Mouse (Mus musculus): ENCODE data around the gene Gm20075.
"Not testable (repeated sequence)": the region's sequence is repeated elsewhere in the genome, so short reads cannot be mapped to it uniquely, and the experiment has no call there.

Gm20075 gene

DNA sequence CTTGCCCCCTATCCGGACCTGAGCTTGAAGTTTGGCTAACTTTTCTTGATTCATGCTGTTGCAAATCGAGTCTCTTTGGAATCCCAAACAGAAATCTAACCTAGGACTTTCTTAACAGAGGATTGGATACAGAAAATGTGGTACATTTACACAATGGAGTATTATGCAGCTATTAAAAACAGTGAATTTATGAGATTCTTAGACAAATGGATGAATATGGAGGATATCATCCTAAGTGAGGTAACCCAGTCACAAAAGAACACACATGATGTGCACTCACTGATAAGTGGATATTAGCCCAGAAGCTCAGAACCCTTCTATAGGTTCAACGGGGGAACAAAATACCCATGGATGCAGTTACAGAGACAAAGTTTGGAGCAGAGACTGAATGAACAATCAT is at the start of gene Gm20075:
Gene Gm20075 (minus strand): TSS at position 101 of the 400 bp plus-strand sequence.
- DNase-seq, result not testable (repeated sequence)

DNA sequence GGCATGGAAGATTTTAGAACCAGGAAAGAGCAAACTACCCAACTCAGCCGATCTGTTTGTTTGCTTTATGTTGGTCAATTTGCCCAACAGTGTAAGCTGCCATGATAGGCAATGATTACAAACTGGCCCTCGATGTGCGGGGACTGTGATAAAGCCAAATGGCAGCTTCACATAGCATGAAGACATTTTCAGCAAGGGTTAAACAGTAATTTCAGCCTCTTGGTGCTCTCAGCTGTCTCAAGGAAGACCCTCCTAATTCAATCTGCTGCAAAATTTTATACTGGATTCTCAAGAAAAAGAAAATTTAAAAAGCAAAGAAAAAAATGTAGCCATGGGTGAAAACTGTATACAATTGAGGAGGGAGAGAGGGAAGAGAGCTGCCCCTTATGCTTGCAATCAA is 47.9 kb upstream of the Gm20075 start:
- no peak for DNase-seq

GRCm38 (mm10) chr13:96126669-96127068 is 45.5 kb upstream of the Gm20075 start:
- DNase-seq, result no peak

- no peak for DNase-seq
Observed at GRCm38 (mm10) chr13:96125011-96125410, 43.8 kb upstream of the Gm20075 start.

GRCm38 (mm10) chr13:96112711-96113110 is 31.5 kb upstream of the Gm20075 start:
- no peak for DNase-seq

- no peak for DNase-seq
Observed at GRCm38 (mm10) chr13:96110767-96111166, 29.6 kb upstream of the Gm20075 start.

- no peak for DNase-seq
Observed at GRCm38 (mm10) chr13:96106367-96106766, 25.2 kb upstream of the Gm20075 start.

GRCm38 (mm10) chr13:96090929-96091328 is 9.8 kb upstream of the Gm20075 start:
- no peak for DNase-seq

- no peak for DNase-seq
Observed at GRCm38 (mm10) chr13:96085581-96086302, 4.6 kb upstream of the Gm20075 start.

DNA sequence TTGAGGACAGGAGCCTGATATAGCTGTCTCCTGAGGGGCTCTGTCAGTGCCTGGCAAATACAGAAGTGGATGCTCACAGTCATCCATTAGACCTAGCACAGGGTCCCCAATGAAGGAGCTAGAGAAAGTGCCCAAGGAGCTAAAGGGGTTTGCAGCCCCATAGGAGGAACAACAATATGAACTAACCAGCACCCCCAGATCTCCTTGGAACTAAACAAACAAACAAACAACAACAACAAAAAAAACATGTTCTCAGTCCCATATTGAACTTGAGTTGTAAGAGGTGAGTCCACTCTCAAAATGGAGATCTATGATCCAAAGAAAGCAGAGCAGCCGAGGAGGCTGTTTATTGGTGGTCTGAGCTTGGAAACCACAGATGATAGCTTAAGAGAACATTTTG is 578 bp upstream of the Gm20075 start, which contains the start of gene Gm17190:
Gene Gm17190 (plus strand): TSS at position 301 of the 400 bp plus-strand sequence.
- not testable (repeated sequence) for DNase-seq

DNA sequence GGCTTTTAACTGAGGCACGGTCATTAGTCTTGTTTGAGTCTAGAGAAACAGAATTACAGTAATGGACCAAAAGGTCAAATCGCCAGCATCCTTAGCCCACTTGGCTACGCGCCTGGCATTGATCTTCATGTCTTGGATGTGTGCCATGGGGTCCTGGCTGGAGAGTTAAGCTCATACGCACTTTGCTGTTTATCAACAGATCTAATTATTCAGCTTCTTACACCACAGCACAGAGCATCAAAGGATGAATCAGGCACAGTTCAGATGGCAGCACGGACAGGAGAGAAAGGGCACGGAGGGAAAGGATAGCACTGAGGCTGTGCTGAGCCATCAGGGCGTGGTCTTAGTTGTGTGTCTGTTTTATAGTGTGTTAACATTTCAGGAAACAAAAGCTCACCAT is 7.6 kb downstream of the Gm20075 start:
- DNase-seq, result no peak

- DNase-seq, result no peak
Observed at GRCm38 (mm10) chr13:96052755-96053154, 28.4 kb downstream of the Gm20075 start.

DNA sequence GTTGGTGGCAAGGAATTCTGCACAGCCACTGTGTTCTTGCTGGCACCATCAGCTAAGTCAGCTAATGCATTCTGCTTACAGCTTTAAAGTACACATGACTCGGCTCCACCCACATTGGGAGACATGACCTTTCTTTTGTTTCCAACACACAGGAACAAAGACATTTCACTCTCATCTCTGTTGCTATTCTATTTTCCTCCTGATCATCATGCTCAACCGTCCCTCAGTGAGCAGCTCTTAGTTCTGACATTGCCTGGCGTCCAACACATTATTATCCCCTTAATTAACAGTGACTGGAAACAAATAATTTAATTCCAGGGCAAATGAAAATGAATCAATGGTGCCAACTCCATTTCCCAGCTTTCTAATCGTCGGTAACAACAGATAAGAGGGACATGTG is 35.8 kb downstream of the Gm20075 start:
- DNase-seq, result no peak

DNA sequence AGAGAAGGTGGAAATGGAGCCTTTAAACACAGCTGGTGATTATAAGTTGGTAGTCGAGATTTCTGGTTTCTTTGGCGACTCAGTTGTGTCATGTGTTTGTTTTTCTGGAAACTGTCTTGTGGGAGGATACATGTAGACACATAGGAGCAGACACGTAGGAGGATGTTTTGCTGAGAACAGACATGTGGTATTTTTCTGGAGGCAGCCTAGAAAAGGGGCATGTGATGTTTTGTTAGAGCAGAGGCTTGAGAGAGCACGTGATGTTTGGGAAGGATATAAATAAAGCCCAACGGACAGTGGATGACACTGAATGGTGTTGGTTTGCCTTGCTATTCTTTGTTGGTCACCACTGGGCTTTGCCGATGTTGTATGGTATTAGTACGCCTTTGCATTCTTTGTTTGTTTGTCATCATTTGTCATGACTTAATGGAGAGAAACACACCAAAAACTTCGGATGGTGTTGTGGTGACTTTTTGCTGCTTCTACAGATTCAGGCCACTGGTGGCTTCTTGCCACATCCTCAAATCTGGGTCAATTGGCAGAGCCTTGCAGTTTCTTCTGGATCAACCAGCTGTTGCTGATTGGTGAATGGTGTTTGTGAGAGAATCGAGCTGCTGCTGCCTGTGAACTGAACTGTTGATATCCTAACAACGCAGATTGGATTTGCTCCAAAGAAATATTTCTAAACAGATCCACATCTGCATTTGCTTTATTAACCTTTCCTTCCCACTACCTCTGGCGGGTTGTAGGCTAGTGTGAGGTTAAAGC is 40.7 kb downstream of the Gm20075 start:
- DNase-seq, result no peak

DNA sequence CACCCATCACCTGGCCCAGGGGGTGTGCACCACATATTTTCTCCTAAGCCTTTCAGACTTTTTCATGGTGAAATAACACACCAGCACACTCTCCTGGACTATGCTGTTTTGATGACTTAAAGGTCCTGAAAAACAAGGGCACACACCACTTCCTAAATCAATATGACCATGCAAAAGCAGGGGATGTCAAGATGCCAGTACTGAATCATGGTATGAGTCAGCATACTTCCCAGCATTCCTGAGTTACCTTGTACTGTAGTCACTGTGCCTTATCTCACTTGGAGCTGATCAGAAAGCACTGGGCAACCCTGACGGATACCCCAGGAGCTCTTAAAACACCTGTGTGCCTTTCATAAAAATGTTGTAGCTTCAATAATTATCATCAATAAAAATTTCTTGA is 41.6 kb downstream of the Gm20075 start:
- no peak for DNase-seq

DNA sequence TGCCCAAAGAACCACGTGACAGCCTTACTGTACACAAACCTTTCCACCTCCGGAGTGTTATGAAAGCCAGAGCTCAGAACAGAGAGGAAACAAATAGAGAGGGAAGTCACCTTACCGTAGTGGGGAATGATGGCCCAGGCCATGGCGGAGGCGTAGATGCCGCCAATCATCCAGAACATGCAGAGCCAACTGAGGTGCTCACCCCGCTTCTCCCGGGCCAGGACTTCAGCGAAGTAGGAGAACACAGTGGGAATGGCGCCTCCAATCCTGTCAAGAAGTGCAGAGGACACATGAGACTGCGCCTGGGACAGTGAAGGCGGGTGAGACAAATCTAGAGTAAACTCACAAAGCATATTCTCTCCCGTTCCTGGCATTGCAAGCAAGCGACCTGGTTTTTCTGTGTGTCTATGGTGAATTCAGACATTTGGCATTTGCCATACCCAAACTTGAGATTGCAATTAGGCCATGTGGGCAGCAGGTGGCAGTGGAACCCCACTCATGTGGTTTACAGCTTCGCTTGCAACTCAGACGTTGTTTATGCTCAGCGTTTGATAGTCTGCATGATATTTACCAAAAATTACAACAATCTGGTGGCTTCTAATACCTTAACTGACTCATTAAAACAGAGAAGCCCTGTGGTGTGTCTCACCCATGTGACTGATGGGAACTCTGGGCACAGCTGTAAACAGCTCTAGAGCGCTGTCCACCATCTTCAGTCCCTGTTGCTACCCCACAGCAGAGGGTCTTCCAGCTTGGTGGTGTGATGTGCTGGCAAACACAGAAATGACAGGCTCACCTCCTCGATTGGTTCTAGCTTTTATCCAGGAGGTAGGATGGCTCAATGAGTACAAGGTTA is 50.6 kb downstream of the Gm20075 start:
- DNase-seq, result peak; percentile 76

Data from embryo, embryonic 11 days (tissue).